Mouse (Mus musculus) 3T3-L1 (cell line): ENCODE measurements around the gene Rbm20.

Source experiments
- DNase-seq: peaks from one replicate; pipeline ENCODE4 v3.0.0-alpha.2; 2015; ENCODE audit warnings: low read depth, low spot score

Rbm20 gene

GRCm38 (mm10) chr19:53809185-53809861 is 132.2 kb downstream of the Rbm20 start:
- peak; percentile 22 for DNase-seq

GRCm38 (mm10) chr19:53810024-53810423 is 132.9 kb downstream of the Rbm20 start:
- no peak for DNase-seq

GRCm38 (mm10) chr19:53810584-53810983 is 133.5 kb downstream of the Rbm20 start:
- no peak for DNase-seq

GRCm38 (mm10) chr19:53813576-53813975 is 136.5 kb downstream of the Rbm20 start:
- no peak for DNase-seq

GRCm38 (mm10) chr19:53815714-53816113 is 138.6 kb downstream of the Rbm20 start:
- DNase-seq = no peak

GRCm38 (mm10) chr19:53816242-53816641 is 139.1 kb downstream of the Rbm20 start:
- peak; percentile 28 for DNase-seq

- no peak for DNase-seq
Observed at GRCm38 (mm10) chr19:53819299-53819698, 142.2 kb downstream of the Rbm20 start.

GRCm38 (mm10) chr19:53821241-53822120 is 144.4 kb downstream of the Rbm20 start:
- DNase-seq = no peak

GRCm38 (mm10) chr19:53823847-53824246 is 146.7 kb downstream of the Rbm20 start:
- DNase-seq = no peak

- no peak for DNase-seq
Observed at GRCm38 (mm10) chr19:53824872-53825680, 148.0 kb downstream of the Rbm20 start.

- no peak for DNase-seq
Observed at GRCm38 (mm10) chr19:53829990-53830389, 152.9 kb downstream of the Rbm20 start.

- DNase-seq = no peak
Observed at GRCm38 (mm10) chr19:53830407-53831163, 153.5 kb downstream of the Rbm20 start.

- DNase-seq = no peak
Observed at GRCm38 (mm10) chr19:53831164-53831448, 154.0 kb downstream of the Rbm20 start.

GRCm38 (mm10) chr19:53832512-53832911 is 155.4 kb downstream of the Rbm20 start:
- DNase-seq = peak; percentile 20

- no peak for DNase-seq
Observed at GRCm38 (mm10) chr19:53833745-53834369, 156.8 kb downstream of the Rbm20 start.

- DNase-seq = no peak
Observed at GRCm38 (mm10) chr19:53836569-53837454, 159.7 kb downstream of the Rbm20 start.

GRCm38 (mm10) chr19:53838850-53839249 is 161.7 kb downstream of the Rbm20 start:
- no peak for DNase-seq

- DNase-seq = no peak
Observed at GRCm38 (mm10) chr19:53839837-53840236, 162.7 kb downstream of the Rbm20 start.

GRCm38 (mm10) chr19:53841915-53842314 is 164.8 kb downstream of the Rbm20 start:
- peak; percentile 17 for DNase-seq

GRCm38 (mm10) chr19:53843972-53844371 is 166.9 kb downstream of the Rbm20 start:
- no peak for DNase-seq
